ENCODE assay signal across 20 mouse cellular contexts in genomic region chr8:54518756-54519460, GRCm38 (mm10). TPM values are rescaled to one million over a fixed set of nuclear protein-coding genes. Genes with fewer than 3 reads are reported as not detected.
DNase-seq lines count a peak whose midpoint lies in the region; ATAC-seq and TF ChIP-seq lines count a peak whose summit lies in the region.
"Had no signal": no experiment of that assay in that cellular context is flagged by ENCODE, and none has a peak within 500 bp of the region (broad histone marks: within the 10 kb centered on the region; RNA-seq: fewer than 3 reads in every experiment).

No protein-coding gene starts in this region.

- no peak overlapping the region for H3K27ac ChIP-seq in lung, embryonic 14.5 days (ENCODE audit: low read depth)
- no peak overlapping the region for H3K27ac ChIP-seq in kidney, embryonic 14.5 days (ENCODE audit: low read depth, low read length)
- H3K27ac ChIP-seq: forebrain, embryonic 15.5 days; heart, embryonic 15.5 days; hindbrain, embryonic 15.5 days; limb, embryonic 12.5 days; liver, embryonic 15.5 days; neural tube, embryonic 12.5 days had no signal

- 71% methylated on average over 10 of the region's 10 CpGs for WGBS in lung, embryonic 14.5 days
- WGBS in kidney, embryonic 14.5 days = 69% methylated on average over 10 of the region's 10 CpGs

- no peak for TF ChIP-seq CTCF in lung, embryonic 14.5 days (IDR thresholded peaks at IDR 0.05; ENCODE audit: low read depth)

- H3K4me1 ChIP-seq in lung, embryonic 14.5 days (ENCODE audit: insufficient read depth) = no peaks in the 10 kb centered on the region
- H3K4me1 ChIP-seq in kidney, embryonic 14.5 days (ENCODE audit: control insufficient read depth, insufficient read depth, low read length) = no peaks in the 10 kb centered on the region
- H3K4me1 ChIP-seq: forebrain, embryonic 15.5 days; heart, embryonic 15.5 days; hindbrain, embryonic 15.5 days; limb, embryonic 12.5 days; neural tube, embryonic 12.5 days had no signal

- no peak for DNase-seq in lung, embryonic 14.5 days
- no peak for DNase-seq in lung, postnatal 10 days
- peak; percentile 48 for DNase-seq in kidney, adult 18-20 months
- peak; percentile 75 to 79 for DNase-seq in kidney, postnatal 36 days
- no peak for DNase-seq in B cell, adult 2 months
- DNase-seq in spleen, postnatal 36 days (ENCODE audit: low spot score in 2 of 2) = no peak
- DNase-seq in adrenal gland, postnatal 25 days = no peak
- DNase-seq: cerebellum, adult 18-20 months; cerebellum, postnatal 36 days; gastrocnemius, postnatal 25 days; heart, postnatal 4 days; lung, postnatal 36 days; thymus, postnatal 36 days had no signal

- H3K27me3 ChIP-seq in lung, embryonic 14.5 days (ENCODE audit: insufficient read depth, low read length) = no peaks in the 10 kb centered on the region
- no peaks in the 10 kb centered on the region for H3K27me3 ChIP-seq in kidney, embryonic 14.5 days (ENCODE audit: control insufficient read depth, insufficient read depth, low read length)
- H3K27me3 ChIP-seq: forebrain, embryonic 15.5 days; heart, embryonic 15.5 days; hindbrain, embryonic 15.5 days; limb, embryonic 12.5 days; liver, embryonic 15.5 days; neural tube, embryonic 12.5 days had no signal

- H3K4me2 ChIP-seq in lung, embryonic 14.5 days = no peak overlapping the region
- H3K4me2 ChIP-seq in kidney, embryonic 14.5 days (replicated peaks; ENCODE audit: low read depth, low read length) = no peak overlapping the region
- H3K4me2 ChIP-seq: forebrain, embryonic 15.5 days; heart, embryonic 15.5 days; hindbrain, embryonic 15.5 days; limb, embryonic 12.5 days; liver, embryonic 15.5 days; neural tube, embryonic 12.5 days had no signal

- no peak overlapping the region for H3K9ac ChIP-seq in lung, embryonic 14.5 days
- H3K9ac ChIP-seq in kidney, embryonic 14.5 days (ENCODE audit: low read depth, low read length) = no peak overlapping the region
- H3K9ac ChIP-seq: forebrain, embryonic 15.5 days; heart, embryonic 15.5 days; hindbrain, embryonic 15.5 days; limb, embryonic 12.5 days; liver, embryonic 15.5 days; neural tube, embryonic 12.5 days had no signal

- ATAC-seq in lung, embryonic 14.5 days (ENCODE audit: insufficient read depth) = peak; percentile 44; the same call in 1 of the 2 replicates
- ATAC-seq in kidney, embryonic 14.5 days (ENCODE audit: low FRiP score, low TSS enrichment) = 0 out of 2 replicates have a peak, but pooled peaks have one; percentile 49
- ATAC-seq: forebrain, embryonic 15.5 days had no signal

- H3K4me3 ChIP-seq in lung, embryonic 14.5 days (ENCODE audit: low read depth, low read length) = no peak overlapping the region
- H3K4me3 ChIP-seq in kidney, embryonic 14.5 days (ENCODE audit: low read length) = no peak overlapping the region
- H3K4me3 ChIP-seq: forebrain, embryonic 15.5 days; heart, embryonic 15.5 days; hindbrain, embryonic 15.5 days; limb, embryonic 12.5 days; liver, embryonic 15.5 days; neural tube, embryonic 12.5 days had no signal

- H3K36me3 ChIP-seq in lung, embryonic 14.5 days (ENCODE audit: insufficient read depth) = peaks cover 21% of the 10 kb centered on the region
- H3K36me3 ChIP-seq in kidney, embryonic 14.5 days (ENCODE audit: control insufficient read depth, insufficient read depth, low read length) = peaks cover 24% of the 10 kb centered on the region

- no peaks in the 10 kb centered on the region for H3K9me3 ChIP-seq in lung, embryonic 14.5 days (ENCODE audit: low read depth, low read length)
- H3K9me3 ChIP-seq in kidney, embryonic 14.5 days (ENCODE audit: control insufficient read depth, low read length) = no peaks in the 10 kb centered on the region
- H3K9me3 ChIP-seq: forebrain, embryonic 15.5 days; heart, embryonic 15.5 days; hindbrain, embryonic 15.5 days; limb, embryonic 12.5 days; liver, embryonic 15.5 days; neural tube, embryonic 12.5 days had no signal

RNA-seq across cellular contexts. Expression of gene Asb5, which starts 10.5 kb away (rescaled TPM):
- 6.0 and 7.7 TPM in 2 replicates for polyA plus RNA-seq in lung, embryonic 14.5 days (2014; fragmentation: Nextera tagmentation; extraction: Ambion mirVana)
- 7.0 and 9.7 TPM in 2 replicates for polyA plus RNA-seq in kidney, embryonic 14.5 days (2014; fragmentation: Nextera tagmentation; extraction: Ambion mirVana)
- total RNA-seq in adrenal gland, postnatal 25 days (2021) = 0.46 TPM in 1 of 2 replicates, not detected in the other

RNA-seq across cellular contexts. Expression of gene Spcs3, which starts 10.9 kb away (rescaled TPM):
- polyA plus RNA-seq in lung, embryonic 14.5 days (2014; fragmentation: Nextera tagmentation; extraction: Ambion mirVana) = 87.8 and 92.9 TPM in 2 replicates
- 66.2 and 99.4 TPM in 2 replicates for polyA plus RNA-seq in kidney, embryonic 14.5 days (2014; fragmentation: Nextera tagmentation; extraction: Ambion mirVana)
- 43.3 and 58.2 TPM in 2 replicates for total RNA-seq in adrenal gland, postnatal 25 days (2021)

Comparison
In these comparisons a context has a peak if more than half of its experiments do, and no peak if none do; other contexts are left out.
1. DNase-seq: peak in kidney, adult 18-20 months (single experiment) and kidney, postnatal 36 days (2 of 2); none in lung, embryonic 14.5 days (single experiment), lung, postnatal 10 days (single experiment), B cell, adult 2 months (0 of 2), spleen, postnatal 36 days (0 of 2) and adrenal gland, postnatal 25 days (single experiment).